Mouse (Mus musculus): Measurements from ENCODE around the gene Krt33b. TPM values are rescaled to one million over a fixed set of nuclear protein-coding genes. Genes with fewer than 3 reads are reported as not detected.

Gene Krt33b
- polyA plus RNA-seq, 1 experiment = not detected

- no peak for DNase-seq
- 87% methylated on average over 3 of the region's 3 CpGs for WGBS
- Histone ChIP-seq H3K4me1 (ENCODE audit: control insufficient read depth, insufficient read depth, low read length) (no peaks in the 10 kb centered on the region), H3K27me3 (replicated peaks; ENCODE audit: control insufficient read depth, insufficient read depth, low read length) (no peaks in the 10 kb centered on the region), H3K36me3 (ENCODE audit: control insufficient read depth, insufficient read depth, low read length) (no peaks in the 10 kb centered on the region), H3K27ac (ENCODE audit: insufficient read depth, low read depth, low read length) (no peak within 1 kb of the TSS), H3K4me3 (ENCODE audit: insufficient read depth, low read depth, low read length) (no peak within 1 kb of the TSS)
- TF ChIP-seq CTCF (conservative IDR thresholded peaks at IDR 0.05; ENCODE audit: insufficient read depth, insufficient read length, low read depth, low read length) (no peak), POLR2A (IDR thresholded peaks at IDR 0.05; ENCODE audit: low read depth, low read length) (no peak)
These were observed 20.8 kb upstream of the Krt33b start, which contains the start of gene Krt31 for GRCm38 (mm10) chr11:100050451-100050850. Gene Krt31 (minus strand): TSS chr11:100050551.

- Histone ChIP-seq H3K4me1 (ENCODE audit: control insufficient read depth, insufficient read depth, low read length) (no peaks in the 10 kb centered on the region), H3K4me3 (ENCODE audit: insufficient read depth, low read depth, low read length) (no peak overlapping the region), H3K36me3 (ENCODE audit: control insufficient read depth, insufficient read depth, low read length) (no peaks in the 10 kb centered on the region), H3K27ac (ENCODE audit: insufficient read depth, low read depth, low read length) (no peak overlapping the region), H3K27me3 (replicated peaks; ENCODE audit: control insufficient read depth, insufficient read depth, low read length) (no peaks in the 10 kb centered on the region)
- no peak for TF ChIP-seq POLR2A (IDR thresholded peaks at IDR 0.05; ENCODE audit: low read depth, low read length)
- no peak for TF ChIP-seq CTCF (conservative IDR thresholded peaks at IDR 0.05; ENCODE audit: insufficient read depth, insufficient read length, low read depth, low read length)
- WGBS = 94% methylated on average over 2 of the region's 2 CpGs
- no peak for DNase-seq
These were observed 17.5 kb upstream of the Krt33b start for GRCm38 (mm10) chr11:100047193-100047592.

GRCm38 (mm10) chr11:100046303-100046866, 16.7 kb upstream of the Krt33b start:
- DNase-seq = no peak
- H3K4me3 ChIP-seq (ENCODE audit: insufficient read depth, low read depth, low read length) = no peak overlapping the region

GRCm38 (mm10) chr11:100041454-100041853, 11.8 kb upstream of the Krt33b start, which contains the start of gene Krt34:
Gene Krt34 (minus strand): TSS chr11:100041554.
- DNase-seq = no peak
- Histone ChIP-seq H3K36me3 (ENCODE audit: control insufficient read depth, insufficient read depth, low read length) (no peaks in the 10 kb centered on the region), H3K4me1 (ENCODE audit: control insufficient read depth, insufficient read depth, low read length) (no peaks in the 10 kb centered on the region), H3K4me3 (ENCODE audit: insufficient read depth, low read depth, low read length) (no peak within 1 kb of the TSS), H3K27me3 (replicated peaks; ENCODE audit: control insufficient read depth, insufficient read depth, low read length) (no peaks in the 10 kb centered on the region), H3K27ac (ENCODE audit: insufficient read depth, low read depth, low read length) (no peak within 1 kb of the TSS)
- 86% methylated on average over 6 of the region's 6 CpGs for WGBS
- no peak for TF ChIP-seq POLR2A (IDR thresholded peaks at IDR 0.05; ENCODE audit: low read depth, low read length)
- no peak for TF ChIP-seq CTCF (conservative IDR thresholded peaks at IDR 0.05; ENCODE audit: insufficient read depth, insufficient read length, low read depth, low read length)

More at GRCm38 (mm10) chr11:100046303-100046866, 16.7 kb upstream of the Krt33b start:
- Histone ChIP-seq H3K36me3 (ENCODE audit: control insufficient read depth, insufficient read depth, low read length) (no peaks in the 10 kb centered on the region), H3K27ac (ENCODE audit: insufficient read depth, low read depth, low read length) (no peak overlapping the region), H3K4me1 (ENCODE audit: control insufficient read depth, insufficient read depth, low read length) (no peaks in the 10 kb centered on the region), H3K27me3 (replicated peaks; ENCODE audit: control insufficient read depth, insufficient read depth, low read length) (no peaks in the 10 kb centered on the region)
- 70% methylated on average over 6 of the region's 6 CpGs for WGBS
- no peak for TF ChIP-seq POLR2A (IDR thresholded peaks at IDR 0.05; ENCODE audit: low read depth, low read length)
- TF ChIP-seq CTCF (conservative IDR thresholded peaks at IDR 0.05; ENCODE audit: insufficient read depth, insufficient read length, low read depth, low read length) = no peak

- no peaks in the 10 kb centered on the region for H3K27me3 ChIP-seq (replicated peaks; ENCODE audit: control insufficient read depth, insufficient read depth, low read length)
- no peaks in the 10 kb centered on the region for H3K36me3 ChIP-seq (ENCODE audit: control insufficient read depth, insufficient read depth, low read length)
- no peak for TF ChIP-seq POLR2A (IDR thresholded peaks at IDR 0.05; ENCODE audit: low read depth, low read length)
- TF ChIP-seq CTCF (conservative IDR thresholded peaks at IDR 0.05; ENCODE audit: insufficient read depth, insufficient read length, low read depth, low read length) = no peak
- H3K27ac ChIP-seq (ENCODE audit: insufficient read depth, low read depth, low read length) = no peak overlapping the region
- no peak overlapping the region for H3K4me3 ChIP-seq (ENCODE audit: insufficient read depth, low read depth, low read length)
- DNase-seq = no peak
- 68% methylated on average over 5 of the region's 5 CpGs for WGBS
- H3K4me1 ChIP-seq (ENCODE audit: control insufficient read depth, insufficient read depth, low read length) = no peaks in the 10 kb centered on the region
These were observed 8.2 kb downstream of the Krt33b start for GRCm38 (mm10) chr11:100021438-100021837.

- H3K27ac ChIP-seq (ENCODE audit: insufficient read depth, low read depth, low read length) = no peak overlapping the region
- WGBS = 60% methylated on average over 1 of the region's 1 CpGs
- H3K4me3 ChIP-seq (ENCODE audit: insufficient read depth, low read depth, low read length) = no peak overlapping the region
- no peaks in the 10 kb centered on the region for H3K27me3 ChIP-seq (replicated peaks; ENCODE audit: control insufficient read depth, insufficient read depth, low read length)
- H3K36me3 ChIP-seq (ENCODE audit: control insufficient read depth, insufficient read depth, low read length) = no peaks in the 10 kb centered on the region
- TF ChIP-seq CTCF (conservative IDR thresholded peaks at IDR 0.05; ENCODE audit: insufficient read depth, insufficient read length, low read depth, low read length) (no peak), POLR2A (IDR thresholded peaks at IDR 0.05; ENCODE audit: low read depth, low read length) (no peak)
- no peak for DNase-seq
- H3K4me1 ChIP-seq (ENCODE audit: control insufficient read depth, insufficient read depth, low read length) = no peaks in the 10 kb centered on the region
These were observed 10.2 kb downstream of the Krt33b start for GRCm38 (mm10) chr11:100019466-100019865.

- WGBS = 64% methylated on average over 4 of the region's 4 CpGs
- H3K27me3 ChIP-seq (replicated peaks; ENCODE audit: control insufficient read depth, insufficient read depth, low read length) = no peaks in the 10 kb centered on the region
- no peaks in the 10 kb centered on the region for H3K4me1 ChIP-seq (ENCODE audit: control insufficient read depth, insufficient read depth, low read length)
- no peak for DNase-seq
- TF ChIP-seq CTCF (conservative IDR thresholded peaks at IDR 0.05; ENCODE audit: insufficient read depth, insufficient read length, low read depth, low read length) (no peak), POLR2A (IDR thresholded peaks at IDR 0.05; ENCODE audit: low read depth, low read length) (no peak)
- no peak within 1 kb of the TSS for H3K4me3 ChIP-seq (ENCODE audit: insufficient read depth, low read depth, low read length)
- no peaks in the 10 kb centered on the region for H3K36me3 ChIP-seq (ENCODE audit: control insufficient read depth, insufficient read depth, low read length)
- H3K27ac ChIP-seq (ENCODE audit: insufficient read depth, low read depth, low read length) = no peak within 1 kb of the TSS
These were observed 13.6 kb downstream of the Krt33b start, which contains the start of gene Krt33a for GRCm38 (mm10) chr11:100016112-100016511. Gene Krt33a (minus strand): TSS chr11:100016212.
